ENCODE assay signal across 22 mouse cellular contexts in genomic region chr11:6050066-6050560, GRCm38 (mm10). TPM values are rescaled to one million over a fixed set of nuclear protein-coding genes. Genes with fewer than 3 reads are reported as not detected.
A peak's percentile ranks its signal among the peaks of the same experiment; 100 is the strongest.
DNase-seq lines count a peak whose midpoint lies in the region; ATAC-seq lines count a peak whose summit lies in the region.
"Had no signal": no experiment of that assay in that cellular context is flagged by ENCODE, and none has a peak within 500 bp of the region (broad histone marks: within the 10 kb centered on the region; RNA-seq: fewer than 3 reads in every experiment).

No protein-coding gene starts in this region.

- WGBS in forebrain, embryonic 11.5 days = 73% methylated on average over 4 of the region's 4 CpGs
- WGBS in forebrain, embryonic 12.5 days = 70% methylated on average over 4 of the region's 4 CpGs

- intact Hi-C loops in left cerebral cortex, postnatal 4 days (cut with DNase I) = no loop called here

- no peak overlapping the region for H3K4me3 ChIP-seq in forebrain, embryonic 11.5 days (ENCODE audit: low read depth, low read length)
- no peak overlapping the region for H3K4me3 ChIP-seq in forebrain, embryonic 12.5 days (replicated peaks)
- H3K4me3 ChIP-seq: embryonic facial prominence, embryonic 12.5 days; forebrain, embryonic 13.5 days; limb, embryonic 12.5 days; liver, embryonic 13.5 days had no signal

- H3K27me3 ChIP-seq in forebrain, embryonic 11.5 days (ENCODE audit: control insufficient read depth, insufficient read depth, low read length) = no peaks in the 10 kb centered on the region
- H3K27me3 ChIP-seq in forebrain, embryonic 12.5 days = no peaks in the 10 kb centered on the region
- H3K27me3 ChIP-seq: embryonic facial prominence, embryonic 12.5 days; forebrain, embryonic 13.5 days; liver, embryonic 13.5 days had no signal

- no peak overlapping the region for H3K27ac ChIP-seq in forebrain, embryonic 11.5 days (ENCODE audit: low read depth, low read length)
- H3K27ac ChIP-seq in forebrain, embryonic 12.5 days = no peak overlapping the region
- H3K27ac ChIP-seq: embryonic facial prominence, embryonic 12.5 days; forebrain, embryonic 13.5 days; limb, embryonic 12.5 days; liver, embryonic 13.5 days had no signal

- H3K9ac ChIP-seq in forebrain, embryonic 11.5 days (ENCODE audit: low read length) = no peak overlapping the region
- no peak overlapping the region for H3K9ac ChIP-seq in forebrain, embryonic 12.5 days
- H3K9ac ChIP-seq: embryonic facial prominence, embryonic 12.5 days; forebrain, embryonic 13.5 days; limb, embryonic 12.5 days; liver, embryonic 13.5 days had no signal

- no peaks in the 10 kb centered on the region for H3K36me3 ChIP-seq in forebrain, embryonic 11.5 days (ENCODE audit: control insufficient read depth, insufficient read depth, low read length)
- H3K36me3 ChIP-seq in forebrain, embryonic 12.5 days (replicated peaks) = no peaks in the 10 kb centered on the region
- H3K36me3 ChIP-seq: embryonic facial prominence, embryonic 12.5 days; limb, embryonic 12.5 days; liver, embryonic 13.5 days had no signal

- peak; percentile 46 for DNase-seq in forebrain, embryonic 11.5 days (ENCODE audit: low spot score)
- peak; percentile 26 for DNase-seq in left cerebral cortex, postnatal 4 days
- DNase-seq in left cerebral cortex, adult 18-20 months (ENCODE audit: low spot score in 2 of 2) = no peak
- peak; percentile 85 for DNase-seq in cerebellum, adult 9-11 months
- no peak for DNase-seq in urinary bladder, postnatal 4 days (ENCODE audit: low spot score in 2 of 2)
- DNase-seq in thymus, postnatal 10 days (ENCODE audit: low spot score in 2 of 2) = no peak
- DNase-seq: adrenal gland, adult 2 months; gastrocnemius, postnatal 14 days; heart, adult 11 months; kidney, adult 2 months; kidney, postnatal 10 days; liver, embryonic 13.5 days; lung, adult 2 months; lung, postnatal 14 days; thymus, adult 2 months had no signal

- H3K4me1 ChIP-seq in forebrain, embryonic 11.5 days (replicated peaks; ENCODE audit: control insufficient read depth, insufficient read depth, low read length) = no peaks in the 10 kb centered on the region
- no peaks in the 10 kb centered on the region for H3K4me1 ChIP-seq in forebrain, embryonic 12.5 days
- H3K4me1 ChIP-seq: embryonic facial prominence, embryonic 12.5 days; forebrain, embryonic 13.5 days; limb, embryonic 12.5 days; liver, embryonic 13.5 days had no signal

- H3K9me3 ChIP-seq in forebrain, embryonic 11.5 days (ENCODE audit: control insufficient read depth, low read length) = no peaks in the 10 kb centered on the region
- no peaks in the 10 kb centered on the region for H3K9me3 ChIP-seq in forebrain, embryonic 12.5 days
- H3K9me3 ChIP-seq: embryonic facial prominence, embryonic 12.5 days; forebrain, embryonic 13.5 days; limb, embryonic 12.5 days; liver, embryonic 13.5 days had no signal

- no peak for ATAC-seq in forebrain, embryonic 11.5 days (replicated peaks; ENCODE audit: low FRiP score)
- ATAC-seq in forebrain, embryonic 12.5 days (ENCODE audit: low FRiP score) = no peak
- ATAC-seq: CD4-positive, CD25-positive, alpha-beta regulatory T cell, adult 4 months; forebrain, embryonic 13.5 days had no signal

- no peak overlapping the region for H3K4me2 ChIP-seq in forebrain, embryonic 11.5 days (ENCODE audit: low read depth, low read length, severe bottlenecking)
- no peak overlapping the region for H3K4me2 ChIP-seq in forebrain, embryonic 12.5 days
- H3K4me2 ChIP-seq: embryonic facial prominence, embryonic 12.5 days; forebrain, embryonic 13.5 days; heart, embryonic 11.5 days; limb, embryonic 12.5 days; liver, embryonic 13.5 days; midbrain, embryonic 11.5 days had no signal

RNA-seq across cellular contexts. Expression of gene Camk2b, which starts 16.0 kb away (rescaled TPM):
- 1.0 and 1.8 TPM in 2 replicates for polyA plus RNA-seq in forebrain, embryonic 11.5 days (2014; fragmentation: Nextera tagmentation; extraction: Ambion mirVana)
- polyA plus RNA-seq in forebrain, embryonic 12.5 days (2016; fragmentation: Nextera tagmentation; extraction: Ambion mirVana) = 11.0 and 11.7 TPM in 2 replicates
- 100 to 1,000 TPM; 593 to 607 TPM for total RNA-seq in left cerebral cortex, postnatal 4 days (2021)
- total RNA-seq in left cerebral cortex, adult 18-20 months (2021) = 100 to 1,000 TPM; 618 to 648 TPM

Comparison
In these comparisons a context has a peak if more than half of its experiments do, and no peak if none do; other contexts are left out.
1. DNase-seq: peak in forebrain, embryonic 11.5 days (single experiment), left cerebral cortex, postnatal 4 days (single experiment) and cerebellum, adult 9-11 months (single experiment); none in left cerebral cortex, adult 18-20 months (0 of 2), urinary bladder, postnatal 4 days (0 of 2) and thymus, postnatal 10 days (0 of 2).